Mouse (Mus musculus): ENCODE measurements at regions not wholly inside any gene's neighbourhood (a gene's known extent, or its start where the extent isn't known, plus 50 kb on each side); places are given as distances from the start of the nearest gene placed in this dataset.
"Not testable (repeated sequence)": the region's sequence is repeated elsewhere in the genome, so short reads cannot be mapped to it uniquely, and the experiment has no call there.

GRCm38 (mm10) chr1:14109190-14109482 is 1984.0 kb downstream of the 4930444P10Rik start:
- DNase-seq (ENCODE audit: low spot score) = no peak

DNA sequence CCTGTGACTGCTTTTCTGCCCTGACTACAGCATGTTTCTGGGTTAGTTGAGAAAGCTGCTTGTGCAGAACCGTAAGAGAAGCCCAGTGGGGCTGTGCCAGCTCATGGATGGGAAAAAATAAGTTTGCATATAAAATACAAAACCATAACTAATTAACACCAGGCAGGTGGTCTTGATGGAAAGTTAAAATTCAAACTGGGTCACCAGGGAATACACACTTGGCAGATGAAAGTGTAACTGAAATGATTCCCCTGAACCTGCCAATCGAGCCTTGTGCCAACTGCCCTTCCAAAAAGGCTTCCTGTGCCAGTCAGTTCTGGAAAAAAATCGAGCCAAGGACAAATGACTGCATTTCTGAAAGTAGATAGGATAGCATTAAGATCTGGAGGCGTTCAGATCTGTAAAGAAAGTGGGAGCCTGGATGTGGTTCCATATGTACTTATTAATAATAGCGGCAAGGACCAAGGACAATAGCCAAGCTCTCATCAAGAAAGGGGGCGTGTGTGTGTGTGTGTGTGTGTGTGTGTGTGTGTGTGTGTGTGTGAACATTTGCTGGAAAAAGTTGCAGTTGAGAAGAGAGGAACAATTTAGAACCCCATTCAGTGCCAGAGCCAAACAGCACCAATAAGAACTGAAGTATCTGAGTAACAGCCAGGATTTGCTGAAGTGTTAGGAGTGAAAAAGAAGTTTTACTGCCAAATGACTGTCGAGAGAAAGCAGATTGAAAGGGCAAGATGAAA is 1984.5 kb downstream of the 4930444P10Rik start:
- DNase-seq (ENCODE audit: low spot score) = no peak

DNA sequence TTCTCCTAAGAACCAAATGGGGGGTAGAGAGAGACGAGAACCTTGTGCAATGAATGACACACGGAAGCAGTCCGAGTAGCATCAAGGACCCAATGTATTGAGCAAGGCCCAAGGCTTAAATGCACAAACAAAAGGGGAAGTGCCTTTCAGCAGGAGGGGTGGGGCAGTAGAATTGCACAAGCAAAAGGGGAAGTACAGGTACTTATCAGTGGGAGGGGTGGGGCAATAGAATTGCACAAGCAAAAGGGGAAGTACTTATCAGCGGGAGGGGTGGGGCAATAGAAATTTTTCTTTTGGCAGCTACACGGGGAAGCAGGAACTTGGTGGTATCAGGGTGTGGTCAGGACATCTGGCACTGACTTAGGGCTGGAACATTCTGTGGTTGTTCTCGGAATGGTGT is 1987.6 kb downstream of the 4930444P10Rik start:
- DNase-seq (ENCODE audit: low spot score) = not testable (repeated sequence)

- DNase-seq (ENCODE audit: low spot score) = no peak
Measured at GRCm38 (mm10) chr1:14104529-14104928, 1988.6 kb downstream of the 4930444P10Rik start.

DNA sequence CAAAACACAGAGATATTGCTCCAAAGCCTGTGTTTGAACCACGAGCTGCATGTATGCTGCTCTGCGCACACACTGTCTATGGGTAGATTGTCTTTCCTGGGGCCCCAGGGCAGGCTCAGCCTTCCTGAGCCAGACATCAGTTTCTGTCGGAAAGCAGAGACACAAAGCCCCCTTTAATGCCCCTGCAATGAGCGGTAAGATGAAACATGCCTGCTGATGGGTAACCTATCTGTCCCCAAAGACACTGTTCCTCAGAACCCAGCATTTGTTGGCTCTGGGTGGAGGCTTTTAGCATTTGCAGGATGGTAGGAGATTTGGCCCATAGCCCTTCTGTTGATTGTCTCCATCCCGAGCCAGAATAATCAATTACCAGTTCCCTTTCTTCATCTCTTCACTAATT is 1994.1 kb downstream of the 4930444P10Rik start:
- no peak for DNase-seq (ENCODE audit: low spot score)

DNA sequence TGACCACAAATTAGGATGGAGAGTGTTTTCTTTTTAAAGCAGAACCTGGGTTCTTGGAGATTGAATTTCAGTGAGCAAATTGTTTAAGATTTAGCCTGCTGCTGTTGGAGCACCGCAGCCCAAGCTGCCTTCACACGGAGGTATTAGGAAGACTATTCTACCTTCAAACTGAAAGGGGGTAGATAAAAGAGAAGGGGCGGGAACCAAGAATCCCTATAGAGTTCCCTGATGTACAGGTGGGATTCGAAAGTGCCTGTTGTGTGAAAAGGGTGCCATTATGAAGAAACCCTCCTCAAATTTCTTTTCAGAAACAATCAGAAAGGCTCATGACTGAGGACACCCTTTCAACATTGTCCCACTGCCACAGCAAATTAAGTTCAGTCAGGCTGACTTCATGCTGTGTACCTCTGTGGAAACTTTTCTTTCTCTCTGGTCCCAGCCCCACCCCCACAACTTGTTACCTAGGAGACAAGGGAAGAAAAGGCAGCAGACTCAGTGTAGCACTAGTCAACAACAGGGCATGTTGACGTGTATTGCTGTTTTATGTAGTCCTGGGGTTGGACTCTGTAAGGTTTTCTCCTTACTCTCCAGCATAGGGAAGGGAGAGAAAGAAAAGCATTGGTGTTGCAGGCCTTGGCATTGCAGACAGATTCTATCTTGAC is 1995.4 kb downstream of the 4930444P10Rik start:
- DNase-seq (ENCODE audit: low spot score) = no peak

DNA sequence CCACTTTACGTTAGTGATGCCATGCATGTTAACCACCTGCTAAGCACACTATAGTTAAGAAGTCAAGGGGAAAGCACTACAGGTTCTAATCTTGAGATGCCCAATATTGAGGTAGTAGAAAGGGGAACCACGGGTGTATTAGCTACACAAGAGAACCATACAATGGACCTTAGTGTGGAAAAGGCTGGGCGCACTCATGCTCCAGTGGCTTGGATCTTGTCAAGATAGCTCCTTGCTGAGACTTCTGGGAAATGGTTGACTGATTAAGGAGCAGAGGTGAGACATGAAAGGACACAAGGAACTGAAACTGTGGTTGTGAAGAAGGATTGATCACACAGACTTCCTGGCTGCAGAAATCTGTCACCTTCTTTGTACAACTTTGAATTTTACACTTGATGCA is 2028.3 kb downstream of the 4930444P10Rik start:
- DNase-seq (ENCODE audit: low spot score) = no peak

DNA sequence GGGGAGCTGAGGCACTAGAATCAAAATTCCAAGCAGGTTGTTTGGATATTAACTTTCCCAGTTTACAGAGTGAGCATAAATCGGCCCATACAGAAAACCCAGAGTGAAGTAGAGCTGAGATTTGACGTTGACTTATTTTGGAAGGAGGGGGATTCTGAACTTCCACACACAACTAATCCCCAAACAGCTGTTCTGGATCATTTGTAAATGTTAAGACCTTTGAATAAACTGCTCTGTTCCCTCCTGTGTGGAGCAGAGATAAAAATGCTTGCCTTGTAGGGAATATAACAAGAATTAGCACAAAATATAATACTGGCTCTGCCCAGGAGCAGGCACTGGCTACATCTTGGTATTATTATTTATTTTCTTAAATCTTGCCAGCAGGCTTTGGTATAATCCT is 2057.0 kb downstream of the 4930444P10Rik start:
- no peak for DNase-seq (ENCODE audit: low spot score)

DNA sequence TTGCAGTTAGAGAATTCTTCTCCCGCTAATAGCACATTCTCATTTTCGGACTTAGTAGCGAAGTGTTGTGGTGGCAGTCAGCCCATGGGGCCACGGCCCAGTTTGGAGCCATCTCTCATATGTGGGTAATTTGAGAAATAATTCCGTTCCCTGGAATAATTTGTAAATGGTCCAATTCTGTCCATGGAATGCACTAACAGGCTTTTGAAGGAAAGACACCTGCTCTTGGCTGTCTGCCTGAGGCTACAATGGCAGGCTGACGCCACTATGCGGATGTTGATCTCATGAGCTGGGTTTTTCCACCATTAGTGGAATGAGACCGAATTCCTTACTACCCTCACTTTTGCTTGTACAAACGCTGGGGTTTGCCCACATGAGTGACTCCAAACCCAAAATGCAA is 2081.6 kb downstream of the 4930444P10Rik start:
- no peak for DNase-seq (ENCODE audit: low spot score)

- DNase-seq (ENCODE audit: low spot score) = no peak
Measured at GRCm38 (mm10) chr1:14010789-14011188, 2082.3 kb downstream of the 4930444P10Rik start.

- no peak for DNase-seq (ENCODE audit: low spot score)
Measured at GRCm38 (mm10) chr1:14002550-14002949, 2090.6 kb downstream of the 4930444P10Rik start.

GRCm38 (mm10) chr1:14001431-14001830 is 2091.7 kb downstream of the 4930444P10Rik start:
- no peak for DNase-seq (ENCODE audit: low spot score)

DNA sequence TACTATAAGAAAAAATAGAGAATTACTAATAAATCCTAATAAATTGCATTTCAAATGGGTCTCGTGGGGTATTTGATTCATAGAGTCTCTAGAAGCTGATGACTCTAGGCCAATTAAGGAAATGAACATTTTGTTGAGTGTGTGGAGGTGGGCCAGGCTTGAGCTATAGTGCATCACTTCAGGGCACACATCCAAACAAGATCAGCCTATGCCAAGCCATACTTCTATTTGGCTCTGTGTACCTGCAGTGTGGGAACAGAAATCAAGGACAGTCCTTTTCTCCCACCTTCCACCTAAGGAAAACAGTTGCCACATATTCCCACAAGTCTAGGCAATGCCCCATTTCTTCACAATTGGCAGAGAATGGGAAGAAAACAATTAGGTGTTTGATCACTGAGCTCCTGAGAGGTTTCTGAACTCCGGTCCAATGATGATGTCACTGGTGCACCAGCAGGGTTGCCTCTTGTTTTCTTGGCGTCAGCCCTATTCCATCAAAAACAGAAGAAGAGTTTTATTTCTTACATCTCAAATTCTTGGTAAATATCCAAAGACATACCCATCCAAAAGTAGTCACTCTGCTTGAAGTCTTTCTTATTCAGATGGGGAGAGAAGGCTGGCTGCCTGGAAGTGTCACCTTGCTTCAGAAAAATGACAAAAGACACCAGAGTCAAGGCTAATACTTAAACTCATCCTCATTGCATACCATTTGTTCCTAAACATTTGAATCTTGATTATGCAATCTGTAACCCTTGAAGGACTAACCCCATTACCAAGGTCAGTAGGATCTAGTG is 2092.3 kb downstream of the 4930444P10Rik start:
- no peak for DNase-seq (ENCODE audit: low spot score)

DNA sequence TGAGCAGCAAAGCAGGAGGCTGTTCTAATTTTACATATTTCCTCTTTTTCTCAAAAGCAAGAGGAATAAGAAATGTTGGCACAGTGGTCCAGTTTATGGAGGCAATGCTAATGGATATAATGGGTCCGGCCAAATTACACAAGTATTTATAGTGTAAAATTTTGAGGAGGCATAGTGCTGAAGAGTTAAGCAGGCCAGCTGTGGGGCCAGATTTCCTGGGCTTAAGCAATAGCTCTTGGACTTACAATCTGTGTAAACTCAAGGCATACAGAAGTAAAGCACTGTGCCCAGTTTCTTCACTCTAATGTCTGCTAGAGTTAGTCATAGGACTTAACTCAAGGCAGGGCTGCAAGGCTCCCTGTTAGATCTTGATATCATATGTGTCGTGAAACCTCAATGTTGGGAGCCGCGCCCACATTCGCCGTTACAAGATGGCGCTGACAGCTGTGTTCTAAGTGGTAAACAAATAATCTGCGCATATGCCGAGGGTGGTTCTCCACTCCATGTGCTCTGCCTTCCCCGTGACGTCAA is 2094.9 kb downstream of the 4930444P10Rik start:
- DNase-seq (ENCODE audit: low spot score) = no peak

GRCm38 (mm10) chr1:13993825-13994509 is 2099.2 kb downstream of the 4930444P10Rik start:
- no peak for DNase-seq (ENCODE audit: low spot score)

- no peak for DNase-seq (ENCODE audit: low spot score)
Measured at GRCm38 (mm10) chr1:13992978-13993377, 2100.1 kb downstream of the 4930444P10Rik start.

DNA sequence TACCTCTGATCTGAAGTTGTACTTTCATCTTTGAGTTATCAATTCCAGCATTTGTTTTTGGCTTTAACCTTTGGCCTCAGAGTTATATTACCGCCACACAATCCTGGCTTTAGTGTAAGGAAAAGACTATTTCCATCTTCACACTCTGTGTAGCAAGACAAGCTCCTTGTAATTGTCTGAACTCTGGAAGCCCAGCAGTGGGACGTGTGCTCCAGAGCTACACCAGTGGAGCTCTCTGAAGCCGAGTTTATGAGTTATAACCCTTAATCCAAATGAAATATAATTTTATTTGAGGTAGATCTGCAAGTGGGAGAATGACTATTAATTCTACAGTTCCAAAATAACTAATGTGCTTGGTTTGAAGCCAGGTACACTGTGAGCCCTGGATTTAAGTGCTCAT is 2103.8 kb downstream of the 4930444P10Rik start:
- no peak for DNase-seq (ENCODE audit: low spot score)

- no peak for DNase-seq (ENCODE audit: low spot score)
Measured at GRCm38 (mm10) chr1:13984833-13985232, 2108.3 kb downstream of the 4930444P10Rik start.

- DNase-seq (ENCODE audit: low spot score) = no peak
Measured at GRCm38 (mm10) chr1:13980273-13980672, 2112.9 kb downstream of the 4930444P10Rik start.

- no peak for DNase-seq (ENCODE audit: low spot score)
Measured at GRCm38 (mm10) chr1:13978640-13979039, 2114.5 kb downstream of the 4930444P10Rik start.

GRCm38 (mm10) chr1:13977207-13977606 is 2115.9 kb downstream of the 4930444P10Rik start:
- no peak for DNase-seq (ENCODE audit: low spot score)

- DNase-seq (ENCODE audit: low spot score) = no peak
Measured at GRCm38 (mm10) chr1:13949241-13949640, 2143.9 kb downstream of the 4930444P10Rik start.

Measured in urinary bladder, postnatal 25 days (tissue).